Mouse (Mus musculus): ENCODE results near the gene Zfp493. TPM values are rescaled to one million over a fixed set of nuclear protein-coding genes. Genes with fewer than 3 reads are reported as not detected.
"Not testable (repeated sequence)": the region's sequence is repeated elsewhere in the genome, so short reads cannot be mapped to it uniquely, and the experiment has no call there.

The Zfp493 gene
- total RNA-seq, 2 experiments from 2014 or later, result 2.9 to 5.3 TPM

GRCm38 (mm10) chr13:67811651-67812210, 32.2 kb downstream of the Zfp493 start:
- DNase-seq (ENCODE audit: low spot score in 2 of 2), result no peak
- Histone ChIP-seq H3K27ac (no peak overlapping the region), H3K4me3 (no peak overlapping the region)
- TF ChIP-seq CTCF (conservative IDR thresholded peaks at IDR 0.05), result no peak

DNA sequence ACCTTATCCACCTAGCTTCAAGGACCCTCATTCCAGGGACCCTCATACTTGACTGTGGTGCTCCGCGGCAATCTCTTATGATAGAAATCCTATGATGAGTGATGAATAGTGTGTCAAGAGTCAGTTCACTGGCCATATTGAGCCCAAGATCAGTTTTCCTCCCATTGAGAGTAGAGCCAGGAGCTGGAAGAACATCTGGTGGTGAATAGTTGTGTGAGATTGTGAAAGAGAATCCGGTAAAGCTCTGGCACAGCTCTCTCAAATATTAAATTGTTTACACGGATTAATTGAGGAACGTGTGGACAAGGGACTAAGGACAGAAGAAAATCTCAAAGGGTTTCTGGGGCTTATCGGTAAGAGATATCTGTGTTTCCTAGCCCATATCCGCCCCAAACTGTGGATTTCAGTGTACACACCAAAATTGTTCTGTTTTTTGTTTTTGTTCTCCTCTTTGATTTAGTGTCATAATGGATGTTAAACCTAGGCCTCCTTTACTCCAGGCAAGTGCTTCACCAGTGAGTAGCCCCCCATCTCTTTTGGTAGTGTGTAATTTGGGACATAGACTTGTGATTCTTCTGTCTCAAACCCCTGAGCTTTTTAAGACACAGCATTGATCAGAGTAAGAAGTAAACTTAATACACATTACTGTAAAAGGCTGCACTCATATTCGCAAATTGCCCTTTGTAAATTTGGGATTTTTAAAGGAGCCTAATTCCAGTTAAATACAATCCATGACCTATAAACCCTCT, 33.6 kb downstream of the Zfp493 start:
- Histone ChIP-seq H3K27ac (peak overlapping the region; percentile 89; the same call in 1 of the 2 replicates), H3K4me3 (peak overlapping the region; percentile 70)
- no peak for TF ChIP-seq CTCF (conservative IDR thresholded peaks at IDR 0.05)
- DNase-seq (ENCODE audit: low spot score in 2 of 2), result no peak

- peak within 1 kb of the TSS; percentile 89 for H3K27ac ChIP-seq
Measured at GRCm38 (mm10) chr13:67813710-67814660, 34.5 kb downstream of the Zfp493 start, which contains the start of gene Zfp273. Gene Zfp273, plus strand, starts transcription at chr13:67813740.

GRCm38 (mm10) chr13:67818636-67819035, 39.1 kb downstream of the Zfp493 start:
- H3K27ac ChIP-seq, result peak overlapping the region; percentile 36; the same call in 1 of the 2 replicates
- peak in 1 of 2 experiments; percentile 29 for DNase-seq (ENCODE audit: low spot score in 2 of 2)
- no peak for TF ChIP-seq CTCF (conservative IDR thresholded peaks at IDR 0.05)
- no peak overlapping the region for H3K4me3 ChIP-seq

More at GRCm38 (mm10) chr13:67813710-67814660, 34.5 kb downstream of the Zfp493 start, which contains the start of gene Zfp273:
- TF ChIP-seq CTCF (conservative IDR thresholded peaks at IDR 0.05), result no peak
- H3K4me3 ChIP-seq, result peak within 1 kb of the TSS; percentile 70
- peak; percentile 73 to 85 for DNase-seq (ENCODE audit: low spot score in 2 of 2)

GRCm38 (mm10) chr13:67830911-67831336, 51.4 kb downstream of the Zfp493 start, which contains the start of gene Gm10037:
Gene Gm10037, plus strand, starts transcription at chr13:67831106.
- peak; percentile 65 to 69 for DNase-seq (ENCODE audit: low spot score in 2 of 2)
- no peak for TF ChIP-seq CTCF (conservative IDR thresholded peaks at IDR 0.05)
- Histone ChIP-seq H3K4me3 (peak within 1 kb of the TSS; percentile 74), H3K27ac (peak within 1 kb of the TSS; percentile 88)

DNA sequence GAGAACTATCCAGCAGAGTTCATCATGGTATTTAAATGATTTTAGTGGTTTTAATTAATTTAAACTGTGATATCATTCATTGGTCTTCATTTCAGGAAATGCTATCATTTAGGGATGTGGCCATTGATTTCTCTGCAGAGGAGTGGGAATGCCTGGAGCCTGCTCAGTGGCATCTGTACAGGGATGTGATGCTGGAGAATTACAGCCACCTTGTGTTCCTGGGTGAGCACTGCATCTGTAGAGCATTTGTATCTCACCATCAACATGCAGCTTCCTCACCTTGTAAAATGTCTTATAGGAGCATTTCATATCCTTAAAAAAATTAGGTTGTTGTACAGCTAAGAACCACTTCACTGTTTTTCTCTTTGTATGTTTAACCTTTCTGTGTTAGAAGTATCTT, 53.6 kb downstream of the Zfp493 start:
- not testable (repeated sequence) for H3K27ac ChIP-seq; H3K4me3 ChIP-seq; DNase-seq (ENCODE audit: low spot score in 2 of 2)
- TF ChIP-seq CTCF (conservative IDR thresholded peaks at IDR 0.05), result peak; percentile 50

Other genes starting within 250 kb of the Zfp493 start
- gene Zfp748, start 225.9 kb upstream of the Zfp493 start, total RNA-seq (2021), result 10 to 100 TPM in 1 of 2 experiments, 1 to 10 TPM in 1; 8.5 to 10.8 TPM
- gene Zfp729b, start 170.0 kb upstream of the Zfp493 start, total RNA-seq (2021), result 10 to 100 TPM in 1 of 2 experiments, 1 to 10 TPM in 1; 9.1 to 10.2 TPM
- 1 to 10 TPM in 1 of 2 experiments, not detected in 1; 1.6 TPM for gene Gm49345, start 141.9 kb upstream of the Zfp493 start, total RNA-seq (2021)
- 1 to 10 TPM; 9.3 to 9.9 TPM for gene Zfp729a, start 141.9 kb upstream of the Zfp493 start, total RNA-seq (2021)
- 10 to 100 TPM; 25.3 to 25.8 TPM for gene Zfp738, start 92.6 kb upstream of the Zfp493 start, total RNA-seq (2021)
- gene Zfp65, start 50.5 kb upstream of the Zfp493 start, total RNA-seq (2021), result 10 to 100 TPM; 13.5 to 14.0 TPM
- gene Zfp85, start 24.5 kb upstream of the Zfp493 start, total RNA-seq (2021), result 1 to 10 TPM; 6.6 to 7.0 TPM
- 1 to 10 TPM; 8.2 to 9.4 TPM for gene Zfp273, start 34.0 kb downstream of the Zfp493 start, total RNA-seq (2021)
- 10 to 100 TPM; 10.9 to 14.6 TPM for gene Gm10037, start 51.4 kb downstream of the Zfp493 start, total RNA-seq (2021)
- not detected for gene BC048507, start 83.6 kb downstream of the Zfp493 start, total RNA-seq (2021)